Mouse (Mus musculus): ENCODE results near the gene Ipo4. TPM values are rescaled to one million over a fixed set of nuclear protein-coding genes. Genes with fewer than 3 reads are reported as not detected.

Gene Ipo4
- polyA plus RNA-seq, 1 experiment from 2014 or later = 78.7 TPM

DNA sequence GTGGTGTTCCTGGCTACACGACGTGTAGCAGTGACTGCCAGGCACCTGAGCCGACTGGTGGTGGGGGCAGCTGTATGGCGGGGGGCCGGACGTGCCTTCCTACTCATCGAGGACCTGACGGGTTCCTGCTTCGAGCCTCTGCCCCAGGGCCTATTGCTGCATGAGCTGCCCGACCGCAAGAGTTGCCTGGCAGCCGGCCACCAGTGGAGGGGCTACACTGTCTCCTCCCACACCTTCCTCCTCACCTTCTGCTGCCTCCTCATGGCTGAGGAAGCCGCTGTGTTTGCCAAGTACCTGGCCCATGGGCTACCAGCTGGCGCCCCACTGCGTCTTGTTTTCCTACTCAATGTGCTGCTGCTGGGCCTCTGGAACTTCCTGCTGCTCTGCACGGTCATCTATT is 59.4 kb downstream of the Ipo4 start:
- H3K27me3 ChIP-seq (ENCODE audit: control insufficient read depth, insufficient read depth, low read depth, low read length) = no peaks in the 10 kb centered on the region
- H3K4me2 ChIP-seq (ENCODE audit: low read depth, low read length) = no peak overlapping the region
- H3K9ac ChIP-seq (ENCODE audit: low read length) = 0 out of 2 replicates have a peak overlapping the region, but pooled peaks have one; percentile 24
- H3K27ac ChIP-seq (ENCODE audit: low read length) = peak overlapping the region; percentile 27
- peak; percentile 13; the same call in 1 of the 2 replicates for ATAC-seq (ENCODE audit: low read depth)
- 53% methylated on average over 16 of the region's 16 CpGs for WGBS
- H3K9me3 ChIP-seq (ENCODE audit: control insufficient read depth, low read length) = no peaks in the 10 kb centered on the region
- H3K4me1 ChIP-seq (replicated peaks; ENCODE audit: control insufficient read depth, insufficient read depth, low read length) = peaks cover 16% of the 10 kb centered on the region
- no peak overlapping the region for H3K4me3 ChIP-seq (ENCODE audit: low read length)
- H3K36me3 ChIP-seq (ENCODE audit: control insufficient read depth, insufficient read depth, low read length) = peaks cover 2% of the 10 kb centered on the region; the same call in 1 of the 2 replicates

DNA sequence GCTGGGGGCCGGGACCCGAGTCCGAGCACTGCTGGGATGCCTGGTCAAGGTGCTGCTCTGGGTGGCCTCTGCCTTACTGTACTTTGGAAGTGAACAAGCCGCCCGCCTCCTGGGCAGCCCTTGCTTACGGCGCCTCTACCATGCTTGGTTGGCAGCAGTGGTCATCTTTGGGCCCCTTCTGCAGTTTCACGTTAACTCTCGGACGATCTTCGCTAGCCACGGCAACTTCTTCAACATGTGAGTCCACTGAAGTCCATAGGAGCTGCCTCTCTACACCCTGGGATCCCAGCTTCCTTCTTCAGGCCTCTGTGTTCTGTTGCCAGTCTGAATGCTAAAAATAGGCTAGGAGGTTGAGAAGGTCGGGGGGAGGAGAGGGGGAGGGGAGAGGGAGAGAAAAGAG is 60.0 kb downstream of the Ipo4 start:
- H3K9ac ChIP-seq (ENCODE audit: low read length) = peak overlapping the region; percentile 24
- no peak for ATAC-seq (ENCODE audit: low read depth)
- no peak overlapping the region for H3K4me2 ChIP-seq (ENCODE audit: low read depth, low read length)

More for the DNA sequence above, 60.0 kb downstream of the Ipo4 start:
- peaks cover 16% of the 10 kb centered on the region for H3K4me1 ChIP-seq (replicated peaks; ENCODE audit: control insufficient read depth, insufficient read depth, low read length)
- no peaks in the 10 kb centered on the region for H3K27me3 ChIP-seq (ENCODE audit: control insufficient read depth, insufficient read depth, low read depth, low read length)
- 62% methylated on average over 13 of the region's 13 CpGs for WGBS
- peaks cover 2% of the 10 kb centered on the region; the same call in 1 of the 2 replicates for H3K36me3 ChIP-seq (ENCODE audit: control insufficient read depth, insufficient read depth, low read length)
- peak overlapping the region; percentile 27; the same call in 1 of the 2 replicates for H3K27ac ChIP-seq (ENCODE audit: low read length)
- H3K9me3 ChIP-seq (ENCODE audit: control insufficient read depth, low read length) = no peaks in the 10 kb centered on the region
- no peak overlapping the region for H3K4me3 ChIP-seq (ENCODE audit: low read length)

Other genes with a start within 250 kb of the Ipo4 start
- 101 and 106 TPM in 2 replicates for gene Dhrs4, start 157.2 kb downstream of the Ipo4 start, polyA plus RNA-seq (2015; fragmentation: Nextera tagmentation; extraction: Ambion mirVana)
- 0.98 and 2.0 TPM in 2 replicates for gene Carmil3, start 145.3 kb downstream of the Ipo4 start, polyA plus RNA-seq (2015; fragmentation: Nextera tagmentation; extraction: Ambion mirVana)
- gene Cpne6, start 125.5 kb downstream of the Ipo4 start, polyA plus RNA-seq (2015; fragmentation: Nextera tagmentation; extraction: Ambion mirVana) = 0.19 and 0.29 TPM in 2 replicates
- not detected in 2 replicates for gene Nrl, start 111.0 kb downstream of the Ipo4 start, polyA plus RNA-seq (2015; fragmentation: Nextera tagmentation; extraction: Ambion mirVana)
- gene Pck2, start 95.7 kb downstream of the Ipo4 start, polyA plus RNA-seq (2015; fragmentation: Nextera tagmentation; extraction: Ambion mirVana) = 65.3 and 69.4 TPM in 2 replicates
- gene Dcaf11, start 76.0 kb downstream of the Ipo4 start, polyA plus RNA-seq (2015; fragmentation: Nextera tagmentation; extraction: Ambion mirVana) = 72.9 and 81.6 TPM in 2 replicates
- gene A730061H03Rik, start 75.6 kb downstream of the Ipo4 start, polyA plus RNA-seq (2015; fragmentation: Nextera tagmentation; extraction: Ambion mirVana) = 1.3 and 2.4 TPM in 2 replicates
- 4.7 and 5.2 TPM in 2 replicates for gene Fitm1, start 60.3 kb downstream of the Ipo4 start, polyA plus RNA-seq (2015; fragmentation: Nextera tagmentation; extraction: Ambion mirVana)
- gene Psme1, start 57.8 kb downstream of the Ipo4 start, polyA plus RNA-seq (2015; fragmentation: Nextera tagmentation; extraction: Ambion mirVana) = 175 and 179 TPM in 2 replicates
- gene Emc9, start 50.7 kb downstream of the Ipo4 start, polyA plus RNA-seq (2015; fragmentation: Nextera tagmentation; extraction: Ambion mirVana) = 6.4 and 7.3 TPM in 2 replicates
- gene Psme2, start 44.8 kb downstream of the Ipo4 start, polyA plus RNA-seq (2015; fragmentation: Nextera tagmentation; extraction: Ambion mirVana) = 247 and 250 TPM in 2 replicates
- 17.6 and 18.1 TPM in 2 replicates for gene Rnf31, start 44.2 kb downstream of the Ipo4 start, polyA plus RNA-seq (2015; fragmentation: Nextera tagmentation; extraction: Ambion mirVana)
- gene Irf9, start 32.4 kb downstream of the Ipo4 start, polyA plus RNA-seq (2015; fragmentation: Nextera tagmentation; extraction: Ambion mirVana) = 12.9 and 15.6 TPM in 2 replicates
- 23.0 and 23.4 TPM in 2 replicates for gene Rec8, start 17.9 kb downstream of the Ipo4 start, polyA plus RNA-seq (2015; fragmentation: Nextera tagmentation; extraction: Ambion mirVana)
- gene Gm49378, start 1.9 kb upstream of the Ipo4 start, polyA plus RNA-seq (2015; fragmentation: Nextera tagmentation; extraction: Ambion mirVana) = 1.5 and 1.8 TPM in 2 replicates
- 121 and 125 TPM in 2 replicates for gene Tm9sf1, start 7.8 kb upstream of the Ipo4 start, polyA plus RNA-seq (2015; fragmentation: Nextera tagmentation; extraction: Ambion mirVana)
- 0.73 and 0.74 TPM in 2 replicates for gene Tssk4, start 14.2 kb upstream of the Ipo4 start, polyA plus RNA-seq (2015; fragmentation: Nextera tagmentation; extraction: Ambion mirVana)
- 52.0 and 57.0 TPM in 2 replicates for gene Mdp1, start 24.6 kb upstream of the Ipo4 start, polyA plus RNA-seq (2015; fragmentation: Nextera tagmentation; extraction: Ambion mirVana)
- gene Gmpr2, start 36.0 kb upstream of the Ipo4 start, polyA plus RNA-seq (2015; fragmentation: Nextera tagmentation; extraction: Ambion mirVana) = 62.2 and 67.1 TPM in 2 replicates
- 499 and 508 TPM in 2 replicates for gene Nedd8, start 36.2 kb upstream of the Ipo4 start, polyA plus RNA-seq (2015; fragmentation: Nextera tagmentation; extraction: Ambion mirVana)
- 45.5 and 46.2 TPM in 2 replicates for gene Tinf2, start 45.9 kb upstream of the Ipo4 start, polyA plus RNA-seq (2015; fragmentation: Nextera tagmentation; extraction: Ambion mirVana)
- gene Tgm1, start 78.0 kb upstream of the Ipo4 start, polyA plus RNA-seq (2015; fragmentation: Nextera tagmentation; extraction: Ambion mirVana) = 3.2 and 6.0 TPM in 2 replicates
- gene Rabggta, start 86.3 kb upstream of the Ipo4 start, polyA plus RNA-seq (2015; fragmentation: Nextera tagmentation; extraction: Ambion mirVana) = 34.2 and 35.0 TPM in 2 replicates
- gene Dhrs1, start 109.7 kb upstream of the Ipo4 start, polyA plus RNA-seq (2015; fragmentation: Nextera tagmentation; extraction: Ambion mirVana) = 88.5 and 95.0 TPM in 2 replicates
- gene Nop9, start 109.7 kb upstream of the Ipo4 start, polyA plus RNA-seq (2015; fragmentation: Nextera tagmentation; extraction: Ambion mirVana) = 32.6 and 37.8 TPM in 2 replicates
- gene Cideb, start 122.5 kb upstream of the Ipo4 start, polyA plus RNA-seq (2015; fragmentation: Nextera tagmentation; extraction: Ambion mirVana) = 1.0 and 1.5 TPM in 2 replicates
- 0.20 and 0.23 TPM in 2 replicates for gene Ltb4r2, start 125.5 kb upstream of the Ipo4 start, polyA plus RNA-seq (2015; fragmentation: Nextera tagmentation; extraction: Ambion mirVana)
- gene Ltb4r1, start 130.0 kb upstream of the Ipo4 start, polyA plus RNA-seq (2015; fragmentation: Nextera tagmentation; extraction: Ambion mirVana) = 2.6 and 3.5 TPM in 2 replicates
- 20.0 and 20.8 TPM in 2 replicates for gene Adcy4, start 148.1 kb upstream of the Ipo4 start, polyA plus RNA-seq (2015; fragmentation: Nextera tagmentation; extraction: Ambion mirVana)
- 38.9 and 40.8 TPM in 2 replicates for gene Ripk3, start 152.9 kb upstream of the Ipo4 start, polyA plus RNA-seq (2015; fragmentation: Nextera tagmentation; extraction: Ambion mirVana)
- gene Nfatc4, start 187.2 kb upstream of the Ipo4 start, polyA plus RNA-seq (2015; fragmentation: Nextera tagmentation; extraction: Ambion mirVana) = 48.2 and 48.5 TPM in 2 replicates
- 16.9 and 18.8 TPM in 2 replicates for gene Nynrin, start 218.1 kb upstream of the Ipo4 start, polyA plus RNA-seq (2015; fragmentation: Nextera tagmentation; extraction: Ambion mirVana)
- gene Cbln3, start 248.4 kb upstream of the Ipo4 start, polyA plus RNA-seq (2015; fragmentation: Nextera tagmentation; extraction: Ambion mirVana) = 1.1 and 1.2 TPM in 2 replicates
- 17.8 and 19.5 TPM in 2 replicates for gene Khnyn, start 249.0 kb upstream of the Ipo4 start, polyA plus RNA-seq (2015; fragmentation: Nextera tagmentation; extraction: Ambion mirVana)